Mouse (Mus musculus) cerebellum, adult 2 months (tissue): ENCODE results near the gene Slit3. TPM values are rescaled to one million over a fixed set of nuclear protein-coding genes. Genes with fewer than 3 reads are reported as not detected.
A peak's percentile ranks its signal among the peaks of the same experiment; 100 is the strongest.

Experiments
- DNase-seq, 2 experiments: peaks; one replicate each; pipeline ENCODE4 v3.0.0; 2021
- H3K27ac ChIP-seq: fragments of 200-500 bp; 2 replicates; pipeline ENCODE4 v1.5.1; 2012; ENCODE audit warnings: low read length, control low read depth, inconsistent platforms; ENCODE audit not compliant: insufficient read depth
- H3K27me3 ChIP-seq: fragments of 200-500 bp; 2 replicates; pipeline ENCODE4 v1.6.1; 2012; ENCODE audit warnings: inconsistent platforms, mild to moderate bottlenecking, low read length, moderate library complexity; ENCODE audit not compliant: control insufficient read depth, insufficient read depth
- H3K4me1 ChIP-seq: fragments of 200-500 bp; 2 replicates; pipeline ENCODE4 v1.6.1; 2011; ENCODE audit warnings: low read length; ENCODE audit not compliant: control insufficient read depth, insufficient read depth
- H3K4me3 ChIP-seq: fragments of 200-500 bp; replicated peaks from 2 replicates; pipeline ENCODE3; 2011; ENCODE audit warnings: mild to moderate bottlenecking, low read depth, low read length, control low read depth; ENCODE audit not compliant: insufficient read depth
- CTCF ChIP-seq: fragments of 200-500 bp; IDR thresholded peaks from 2 replicates; pipeline ENCODE4 v1.5.1; 2011; ENCODE audit warnings: low read depth, mild to moderate bottlenecking, control low read depth, low read length, moderate library complexity, borderline replicate concordance; ENCODE audit not compliant: insufficient read depth
- POLR2A ChIP-seq: fragments of 200-500 bp; IDR thresholded peaks from 2 replicates; pipeline ENCODE4 v1.6.1; 2011; ENCODE audit warnings: low read length, control low read depth, borderline replicate concordance; ENCODE audit not compliant: insufficient read depth
- WGBS: fragments of 180-500 bp; shearing (Covaris S2); methylation state at CpG from one replicate; pipeline ENCODE4 v1.1.7; 2018; 5-methylcytosine and 5-hydroxymethylcytosine counted together
- polyA plus RNA-seq: library from polyadenylated mRNA; depleted of rRNA; stranded (reverse); fragments of >200 nt; gene quantifications from 2 replicates; pipeline ENCODE4 v1.2.3, GENCODE M21; 2012

Gene Slit3
- polyA plus RNA-seq, 1 experiment, result 10.0 TPM

- peak; percentile 64 to 76 for DNase-seq
- TF ChIP-seq CTCF (no peak), POLR2A (no peak)
- no peak overlapping the region for H3K27ac ChIP-seq
- no peaks in the 10 kb centered on the region for H3K27me3 ChIP-seq
- WGBS, result 17% methylated on average over 3 of the region's 3 CpGs
- peaks cover 29% of the 10 kb centered on the region for H3K4me1 ChIP-seq
- no peak overlapping the region for H3K4me3 ChIP-seq
These were observed 547.1 kb downstream of the Slit3 start for GRCm38 (mm10) chr11:35668138-35668537.

- Histone ChIP-seq H3K4me3 (no peak overlapping the region), H3K27ac (peak overlapping the region; percentile 42), H3K4me1 (peaks cover 29% of the 10 kb centered on the region), H3K27me3 (no peaks in the 10 kb centered on the region)
- peak; percentile 90 to 93 for DNase-seq
- WGBS, result 4% methylated on average over 1 of the region's 1 CpGs
- no peak for TF ChIP-seq CTCF
- TF ChIP-seq POLR2A, result no peak
These were observed 547.7 kb downstream of the Slit3 start for GRCm38 (mm10) chr11:35668750-35669149.

GRCm38 (mm10) chr11:35669536-35669935, 548.5 kb downstream of the Slit3 start:
- Histone ChIP-seq H3K27ac (no peak overlapping the region), H3K4me3 (no peak overlapping the region), H3K4me1 (peaks cover 29% of the 10 kb centered on the region), H3K27me3 (no peaks in the 10 kb centered on the region)
- TF ChIP-seq POLR2A (no peak), CTCF (no peak)
- WGBS, result 30% methylated on average over 5 of the region's 5 CpGs
- DNase-seq, result peak; percentile 46 to 52

DNA sequence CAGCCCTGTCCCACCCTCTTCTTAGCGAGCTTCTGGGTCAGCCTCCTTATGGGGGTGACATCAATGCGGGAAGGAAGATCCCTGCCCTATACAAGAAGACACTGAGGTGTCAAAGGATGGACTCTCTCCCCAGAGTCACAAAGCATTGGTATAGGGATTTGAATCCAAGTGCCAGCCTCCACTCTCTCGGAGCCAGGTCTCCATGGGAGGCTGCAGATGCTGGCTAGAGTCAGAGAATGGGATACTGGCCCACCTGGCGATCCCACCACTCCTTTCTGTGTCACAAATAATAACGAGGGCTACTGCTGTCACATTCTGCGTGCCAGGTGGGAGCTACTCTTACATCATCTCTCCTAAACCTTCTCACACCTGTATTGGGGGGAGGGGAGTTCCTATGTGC, 549.2 kb downstream of the Slit3 start:
- WGBS, result 54% methylated on average over 6 of the region's 6 CpGs
- H3K4me1 ChIP-seq, result peaks cover 24% of the 10 kb centered on the region

DNA sequence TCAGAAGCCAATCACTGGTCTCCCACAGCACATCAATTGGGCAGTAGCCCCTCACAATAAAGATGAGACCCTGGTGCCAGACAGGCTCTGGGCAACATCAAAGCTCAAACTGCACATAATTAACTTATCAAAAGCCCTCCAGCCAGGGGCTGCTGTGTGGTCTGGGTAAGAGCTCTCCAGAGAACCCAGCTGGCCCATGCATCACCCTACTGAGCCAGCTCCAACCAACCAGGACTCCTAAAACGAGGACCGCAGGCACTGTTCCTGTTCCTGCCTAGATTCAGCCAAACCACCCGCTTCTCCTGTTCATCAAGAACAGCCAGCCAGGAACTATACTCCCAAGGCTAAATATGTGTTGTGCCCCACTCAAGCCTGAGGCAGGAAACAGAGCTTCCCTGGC, 549.7 kb downstream of the Slit3 start:
- Histone ChIP-seq H3K4me1 (peaks cover 21% of the 10 kb centered on the region), H3K4me3 (no peak overlapping the region), H3K27me3 (no peaks in the 10 kb centered on the region), H3K27ac (no peak overlapping the region)
- WGBS, result 52% methylated on average over 3 of the region's 3 CpGs
- TF ChIP-seq POLR2A (no peak), CTCF (no peak)
- DNase-seq, result peak in 1 of 2 experiments; percentile 20

More for the DNA sequence above, 549.2 kb downstream of the Slit3 start:
- TF ChIP-seq POLR2A, result no peak
- TF ChIP-seq CTCF, result no peak
- no peak for DNase-seq
- Histone ChIP-seq H3K27me3 (no peaks in the 10 kb centered on the region), H3K4me3 (no peak overlapping the region), H3K27ac (no peak overlapping the region)

GRCm38 (mm10) chr11:35673050-35673449, 552.0 kb downstream of the Slit3 start:
- no peak overlapping the region for H3K27ac ChIP-seq
- 47% methylated on average over 7 of the region's 7 CpGs for WGBS
- peaks cover 21% of the 10 kb centered on the region for H3K4me1 ChIP-seq
- H3K4me3 ChIP-seq, result no peak overlapping the region
- no peaks in the 10 kb centered on the region for H3K27me3 ChIP-seq
- DNase-seq, result no peak
- TF ChIP-seq CTCF (no peak), POLR2A (no peak)

- whole genome bisulfite sequencing, result 85% methylated on average over 9 of the region's 9 CpGs
- H3K4me3 ChIP-seq, result no peak overlapping the region
- TF ChIP-seq CTCF, result no peak
- no peak for TF ChIP-seq POLR2A
- no peak overlapping the region for H3K27ac ChIP-seq
- no peaks in the 10 kb centered on the region for H3K27me3 ChIP-seq
- H3K4me1 ChIP-seq, result peaks cover 13% of the 10 kb centered on the region
- DNase-seq, result no peak
These were observed 553.2 kb downstream of the Slit3 start for GRCm38 (mm10) chr11:35674242-35674641.

- Histone ChIP-seq H3K27ac (no peak overlapping the region), H3K4me1 (peaks cover 5% of the 10 kb centered on the region; the same call in 1 of the 2 replicates), H3K27me3 (no peaks in the 10 kb centered on the region), H3K4me3 (no peak overlapping the region)
- no peak for TF ChIP-seq CTCF
- WGBS, result 69% methylated on average over 4 of the region's 4 CpGs
- DNase-seq, result no peak
These were observed 555.7 kb downstream of the Slit3 start for GRCm38 (mm10) chr11:35676744-35677143.

DNA sequence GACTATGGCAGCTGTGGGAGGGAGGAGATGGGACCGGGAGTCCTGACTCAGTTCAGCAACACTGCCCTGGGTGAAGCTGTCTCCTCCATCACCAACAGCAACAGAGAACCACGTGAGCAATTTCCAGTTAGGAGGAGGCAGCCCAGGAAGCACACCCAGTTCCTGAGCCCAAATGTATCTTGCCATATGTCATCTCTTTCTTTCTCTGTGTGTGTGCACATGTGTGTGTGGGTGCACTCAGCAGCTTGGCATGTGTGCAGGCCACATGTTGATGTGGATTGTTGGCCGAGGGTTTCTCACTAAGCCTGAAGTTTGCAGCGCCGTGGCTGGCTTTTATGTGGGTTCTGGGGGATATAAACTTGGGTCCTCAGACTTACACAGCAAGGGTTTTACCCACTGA, 559.0 kb downstream of the Slit3 start:
- Histone ChIP-seq H3K4me1 (peaks cover 5% of the 10 kb centered on the region; the same call in 1 of the 2 replicates), H3K27ac (no peak overlapping the region), H3K4me3 (no peak overlapping the region), H3K27me3 (no peaks in the 10 kb centered on the region)
- 41% methylated on average over 5 of the region's 5 CpGs for WGBS
- TF ChIP-seq CTCF (no peak), POLR2A (no peak)
- DNase-seq, result no peak
